Comparison of ENCODE assay signal across 29 mouse cellular contexts in genomic region chr11:75909702-75910429, GRCm38 (mm10). TPM values are rescaled to one million over a fixed set of nuclear protein-coding genes. Genes with fewer than 3 reads are reported as not detected.
DNase-seq lines count a peak whose midpoint lies in the region; ATAC-seq and TF ChIP-seq lines count a peak whose summit lies in the region.
"Had no signal": no experiment of that assay in that cellular context is flagged by ENCODE, and none has a peak within 500 bp of the region (broad histone marks: within the 10 kb centered on the region; RNA-seq: fewer than 3 reads in every experiment).

No protein-coding gene starts in this region.

- 0 out of 2 replicates have a peak, but pooled peaks have one; percentile 31 for ATAC-seq in hindbrain, postnatal 0 days
- ATAC-seq in hindbrain, embryonic 14.5 days (ENCODE audit: low FRiP score) = no peak
- ATAC-seq in midbrain, embryonic 11.5 days (ENCODE audit: low FRiP score) = no peak
- ATAC-seq in midbrain, embryonic 13.5 days = no peak
- ATAC-seq: forebrain, embryonic 13.5 days; intestine, postnatal 0 days; Patski had no signal

- no peak overlapping the region for H3K27ac ChIP-seq in hindbrain, postnatal 0 days
- no peak overlapping the region for H3K27ac ChIP-seq in hindbrain, embryonic 14.5 days
- H3K27ac ChIP-seq in midbrain, embryonic 11.5 days (ENCODE audit: low read depth, low read length) = no peak overlapping the region
- no peak overlapping the region for H3K27ac ChIP-seq in midbrain, embryonic 13.5 days
- H3K27ac ChIP-seq: forebrain, embryonic 13.5 days; heart, embryonic 10.5 days; heart, embryonic 15.5 days; hindbrain, embryonic 12.5 days; left cerebral cortex, adult 2 months; limb, embryonic 12.5 days; liver, embryonic 15.5 days; midbrain, embryonic 10.5 days; stomach, postnatal 0 days had no signal

- no peaks in the 10 kb centered on the region for H3K36me3 ChIP-seq in hindbrain, postnatal 0 days (ENCODE audit: insufficient read depth, low read length)
- H3K36me3 ChIP-seq in hindbrain, embryonic 14.5 days (replicated peaks; ENCODE audit: control insufficient read depth, insufficient read depth) = no peaks in the 10 kb centered on the region
- no peaks in the 10 kb centered on the region for H3K36me3 ChIP-seq in midbrain, embryonic 11.5 days (ENCODE audit: control insufficient read depth, insufficient read depth, low read length)
- H3K36me3 ChIP-seq in midbrain, embryonic 13.5 days = no peaks in the 10 kb centered on the region
- H3K36me3 ChIP-seq: heart, embryonic 15.5 days; hindbrain, embryonic 12.5 days; limb, embryonic 12.5 days; liver, embryonic 15.5 days; midbrain, embryonic 10.5 days had no signal

- no peaks in the 10 kb centered on the region for H3K27me3 ChIP-seq in hindbrain, postnatal 0 days (ENCODE audit: insufficient read depth, low read length)
- no peaks in the 10 kb centered on the region for H3K27me3 ChIP-seq in hindbrain, embryonic 14.5 days (ENCODE audit: control insufficient read depth, insufficient read depth, low read length)
- no peaks in the 10 kb centered on the region for H3K27me3 ChIP-seq in midbrain, embryonic 11.5 days (ENCODE audit: control insufficient read depth, insufficient read depth, low read length)
- H3K27me3 ChIP-seq in midbrain, embryonic 13.5 days = 0 out of 2 replicates have a peak, but pooled peaks cover 3% of the 10 kb centered on the region
- H3K27me3 ChIP-seq: forebrain, embryonic 13.5 days; heart, embryonic 15.5 days; hindbrain, embryonic 12.5 days; limb, embryonic 12.5 days; liver, embryonic 15.5 days; Patski had no signal

- H3K9me3 ChIP-seq in hindbrain, postnatal 0 days (ENCODE audit: low read length) = no peaks in the 10 kb centered on the region
- no peaks in the 10 kb centered on the region for H3K9me3 ChIP-seq in hindbrain, embryonic 14.5 days (ENCODE audit: control insufficient read depth, low read length)
- no peaks in the 10 kb centered on the region for H3K9me3 ChIP-seq in midbrain, embryonic 11.5 days (ENCODE audit: control insufficient read depth, low read length)
- H3K9me3 ChIP-seq in midbrain, embryonic 13.5 days = no peaks in the 10 kb centered on the region; the same call in 1 of the 2 replicates
- H3K9me3 ChIP-seq: heart, embryonic 15.5 days; liver, embryonic 15.5 days had no signal

- TF ChIP-seq POLR2A in brain, embryonic 14.5 days (IDR thresholded peaks at IDR 0.05; ENCODE audit: borderline replicate concordance, extremely low read depth, insufficient read depth, insufficient read length, poor library complexity, severe bottlenecking) = no peak

- H3K4me1 ChIP-seq in hindbrain, postnatal 0 days (ENCODE audit: insufficient read depth, low read length) = 0 out of 2 replicates have a peak, but pooled peaks cover under 1% of the 10 kb centered on the region
- 0 out of 2 replicates have a peak, but pooled peaks cover under 1% of the 10 kb centered on the region for H3K4me1 ChIP-seq in hindbrain, embryonic 14.5 days (replicated peaks; ENCODE audit: control insufficient read depth, insufficient read depth, low read length)
- peaks cover 2% of the 10 kb centered on the region for H3K4me1 ChIP-seq in midbrain, embryonic 11.5 days (ENCODE audit: control insufficient read depth, insufficient read depth, low read length)
- peaks cover 13% of the 10 kb centered on the region for H3K4me1 ChIP-seq in midbrain, embryonic 13.5 days (replicated peaks)

- WGBS in hindbrain, postnatal 0 days = 66% methylated on average over 9 of the region's 9 CpGs
- 78% methylated on average over 9 of the region's 9 CpGs for WGBS in hindbrain, embryonic 14.5 days
- WGBS in midbrain, embryonic 11.5 days = 83% methylated on average over 9 of the region's 9 CpGs
- 78% methylated on average over 9 of the region's 9 CpGs for WGBS in midbrain, embryonic 13.5 days

- no peak for TF ChIP-seq CTCF in hindbrain, postnatal 0 days (IDR thresholded peaks at IDR 0.05; ENCODE audit: low read depth)
- TF ChIP-seq CTCF in brain, embryonic 14.5 days (IDR thresholded peaks at IDR 0.05; ENCODE audit: borderline replicate concordance, extremely low read depth, insufficient read depth, insufficient read length) = no peak

- DNase-seq in hindbrain, postnatal 0 days (ENCODE audit: low spot score) = peak; percentile 50
- DNase-seq in hindbrain, embryonic 14.5 days (ENCODE audit: low spot score) = no peak
- peak; percentile 49 for DNase-seq in midbrain, embryonic 11.5 days (ENCODE audit: low spot score, missing footprints)
- peak; percentile 38 for DNase-seq in brain, embryonic 14.5 days (ENCODE audit: low read depth)
- peak; percentile 51 to 53 for DNase-seq in kidney, postnatal 36 days
- no peak for DNase-seq in urinary bladder, adult 18-20 months (ENCODE audit: low spot score in 2 of 2)
- DNase-seq: adrenal gland, postnatal 25 days; cerebellum, adult 2 months; cerebellum, postnatal 14 days; gastrocnemius, postnatal 10 days; heart, postnatal 36 days; lung, embryonic 14.5 days; lung, postnatal 14 days; right cerebral cortex, postnatal 4 days; thymus, adult 18-20 months; thymus, postnatal 25 days had no signal

- H3K9ac ChIP-seq in hindbrain, postnatal 0 days (replicated peaks; ENCODE audit: low read length) = no peak overlapping the region
- H3K9ac ChIP-seq in hindbrain, embryonic 14.5 days = no peak overlapping the region
- no peak overlapping the region for H3K9ac ChIP-seq in midbrain, embryonic 11.5 days (ENCODE audit: low read length)
- H3K9ac ChIP-seq in midbrain, embryonic 13.5 days (replicated peaks) = no peak overlapping the region
- H3K9ac ChIP-seq: forebrain, embryonic 13.5 days; heart, embryonic 15.5 days; hindbrain, embryonic 12.5 days; limb, embryonic 12.5 days; liver, embryonic 15.5 days; lung, embryonic 14.5 days had no signal

- no peak overlapping the region for H3K4me2 ChIP-seq in hindbrain, postnatal 0 days (ENCODE audit: low read depth, low read length)
- no peak overlapping the region for H3K4me2 ChIP-seq in hindbrain, embryonic 14.5 days (replicated peaks)
- no peak overlapping the region for H3K4me2 ChIP-seq in midbrain, embryonic 11.5 days
- H3K4me2 ChIP-seq in midbrain, embryonic 13.5 days (replicated peaks) = no peak overlapping the region
- H3K4me2 ChIP-seq: forebrain, embryonic 13.5 days; heart, embryonic 15.5 days; hindbrain, embryonic 12.5 days; limb, embryonic 12.5 days; liver, embryonic 15.5 days; lung, embryonic 14.5 days had no signal

- no peak overlapping the region for H3K4me3 ChIP-seq in hindbrain, postnatal 0 days (ENCODE audit: low read length)
- H3K4me3 ChIP-seq in hindbrain, embryonic 14.5 days (replicated peaks; ENCODE audit: low read length) = no peak overlapping the region
- H3K4me3 ChIP-seq in midbrain, embryonic 11.5 days (ENCODE audit: low read depth, low read length) = no peak overlapping the region
- no peak overlapping the region for H3K4me3 ChIP-seq in midbrain, embryonic 13.5 days (replicated peaks)
- H3K4me3 ChIP-seq: forebrain, embryonic 13.5 days; heart, embryonic 10.5 days; heart, embryonic 15.5 days; hindbrain, embryonic 12.5 days; left cerebral cortex, adult 2 months; limb, embryonic 12.5 days; liver, embryonic 15.5 days; midbrain, embryonic 10.5 days had no signal

RNA-seq across cellular contexts. Expression of gene Rph3al, which starts 28.4 kb away (rescaled TPM):
- 2.0 and 3.1 TPM in 2 replicates for total RNA-seq in hindbrain, postnatal 0 days (2014; rRNA removed)
- polyA plus RNA-seq in hindbrain, postnatal 0 days (2015; fragmentation: Nextera tagmentation; extraction: Ambion mirVana) = 2.5 and 3.3 TPM in 2 replicates
- polyA plus RNA-seq in hindbrain, embryonic 14.5 days (2014; fragmentation: Nextera tagmentation; extraction: Ambion mirVana) = 2.9 and 3.3 TPM in 2 replicates
- 0.66 and 1.1 TPM in 2 replicates for polyA plus RNA-seq in midbrain, embryonic 11.5 days (2014; fragmentation: Nextera tagmentation; extraction: Ambion mirVana)
- polyA plus RNA-seq in midbrain, embryonic 13.5 days (2015; fragmentation: Nextera tagmentation; extraction: Ambion mirVana) = 1.9 and 2.4 TPM in 2 replicates
- polyA plus RNA-seq in brain, embryonic 14.5 days (2012; rRNA removed) = 1.7 and 3.1 TPM in 2 replicates
- total RNA-seq: granulocyte monocyte progenitor cell, adult 5-6 weeks had no signal

Comparison
In these comparisons a context has a peak if more than half of its experiments do, and no peak if none do; other contexts are left out.
1. DNase-seq: peak in hindbrain, postnatal 0 days (single experiment), midbrain, embryonic 11.5 days (single experiment), brain, embryonic 14.5 days (single experiment) and kidney, postnatal 36 days (2 of 2); none in hindbrain, embryonic 14.5 days (single experiment) and urinary bladder, adult 18-20 months (0 of 2).